Mouse (Mus musculus) MEL (cell line): Measurements from ENCODE around the gene Iqsec1. TPM values are rescaled to one million over a fixed set of nuclear protein-coding genes. Genes with fewer than 3 reads are reported as not detected.
A peak's percentile ranks its signal among the peaks of the same experiment; 100 is the strongest.

Experiments
- DNase-seq: peaks from one replicate; pipeline ENCODE4 v3.0.0; 2011; ENCODE audit warnings: low read depth, low spot score
- H3K27ac ChIP-seq: 2 replicates; pipeline ENCODE4 v1.5.1; 2012; ENCODE audit warnings: low read depth, mild to moderate bottlenecking, control low read depth, low read length, moderate library complexity; ENCODE audit not compliant: control insufficient read depth
- H3K27me3 ChIP-seq, 2 experiments: fragments of 150-350 bp in 1 of 2; sonication (generic) in 1 of 2; 2 replicates each; pipeline ENCODE4 v1.6.1; 2012; ENCODE audit warnings: low read length in 2 of 2, mild to moderate bottlenecking in 2 of 2, improper control_type of control experiment in 1 of 2, moderate library complexity in 1 of 2; ENCODE audit not compliant: insufficient read depth in 2 of 2, control insufficient read depth in 1 of 2
- H3K36me3 ChIP-seq, 2 experiments: 2 replicates each; pipeline ENCODE4 v1.6.1; 2012 to 2014; ENCODE audit warnings: low read length in 2 of 2, improper control_type of control experiment in 1 of 2, inconsistent platforms in 1 of 2, mild to moderate bottlenecking in 1 of 2; ENCODE audit not compliant: insufficient read depth in 2 of 2, control insufficient read depth in 1 of 2
- H3K4me1 ChIP-seq, 2 experiments: fragments of 150-350 bp in 1 of 2; sonication (generic) in 1 of 2; 2 replicates each; pipeline ENCODE4 v1.6.1; 2012; ENCODE audit warnings: low read length in 2 of 2, improper control_type of control experiment in 1 of 2, mild to moderate bottlenecking in 1 of 2; ENCODE audit not compliant: insufficient read depth in 2 of 2, control insufficient read depth in 1 of 2
- H3K4me3 ChIP-seq, 2 experiments: fragments of 150-350 bp in 1 of 2; sonication (generic) in 1 of 2; 2 replicates each; pipeline ENCODE4 v1.5.1; 2012; ENCODE audit warnings: low read depth in 2 of 2, low read length in 2 of 2, mild to moderate bottlenecking in 2 of 2, moderate library complexity in 2 of 2, control low read depth in 1 of 2, improper control_type of control experiment in 1 of 2; ENCODE audit not compliant: control insufficient read depth in 1 of 2, insufficient read depth in 1 of 2
- H3K79me2 ChIP-seq: 2 replicates; pipeline ENCODE4 v1.6.1; 2012; ENCODE audit warnings: mild to moderate bottlenecking, low read length, moderate library complexity; ENCODE audit not compliant: control insufficient read depth, poor library complexity, insufficient read depth
- H3K9ac ChIP-seq: 2 replicates; pipeline ENCODE4 v1.6.1; 2012; ENCODE audit warnings: low read depth, mild to moderate bottlenecking, control low read depth, low read length, moderate library complexity; ENCODE audit not compliant: control insufficient read depth, poor library complexity, severe bottlenecking
- H3K9me3 ChIP-seq: fragments of 150-350 bp; sonication (generic); replicated peaks from 2 replicates; pipeline ENCODE4 v1.6.1; 2012; ENCODE audit warnings: mild to moderate bottlenecking, low read length, improper control_type of control experiment, moderate library complexity; ENCODE audit not compliant: insufficient read depth
- CHD1 ChIP-seq: IDR thresholded peaks from 2 replicates; pipeline ENCODE4 v1.6.1; 2012; ENCODE audit warnings: low read depth, mild to moderate bottlenecking, inconsistent platforms, low read length, improper control_type of control experiment
- CHD2 ChIP-seq: IDR thresholded peaks from 2 replicates; pipeline ENCODE4 v1.6.1; 2011; ENCODE audit warnings: low read length, improper control_type of control experiment
- CTCF ChIP-seq, 3 experiments: IDR thresholded peaks in 2 of 3; conservative IDR thresholded peaks in 1 of 3; 2 replicates each; pipeline ENCODE4 v1.5.1; 2011 to 2012; ENCODE audit warnings: low read length in 3 of 3, low read depth in 2 of 3, mild to moderate bottlenecking in 2 of 3, improper control_type of control experiment in 1 of 3, inconsistent platforms in 1 of 3, mixed read lengths in 1 of 3, moderate library complexity in 1 of 3; ENCODE audit not compliant: control insufficient read depth in 1 of 3, insufficient read depth in 1 of 3, poor library complexity in 1 of 3, severe bottlenecking in 1 of 3
- E2F4 ChIP-seq: IDR thresholded peaks from 2 replicates; pipeline ENCODE4 v1.6.1; 2011; ENCODE audit warnings: low read depth, low read length, improper control_type of control experiment, borderline replicate concordance
- EP300 ChIP-seq, 2 experiments: IDR thresholded peaks; 2 replicates each; pipeline ENCODE4 v1.6.1; 2011; ENCODE audit warnings: improper control_type of control experiment in 2 of 2, low read length in 2 of 2, low read depth in 1 of 2, mild to moderate bottlenecking in 1 of 2
- GATA1 ChIP-seq: IDR thresholded peaks from 2 replicates; pipeline ENCODE4 v1.6.1; 2011; ENCODE audit warnings: low read depth, low read length, improper control_type of control experiment
- KAT2A ChIP-seq: conservative IDR thresholded peaks from 2 replicates; pipeline ENCODE4 v1.6.1; 2012; ENCODE audit warnings: low read depth, low read length, improper control_type of control experiment, inconsistent platforms
- MAZ ChIP-seq: IDR thresholded peaks from 2 replicates; pipeline ENCODE4 v1.6.1; 2012; ENCODE audit warnings: low read depth, mild to moderate bottlenecking, inconsistent platforms, low read length, improper control_type of control experiment
- MYB ChIP-seq: IDR thresholded peaks from 2 replicates; pipeline ENCODE4 v1.6.1; 2011; ENCODE audit warnings: mild to moderate bottlenecking, low read depth, low read length, improper control_type of control experiment
- MYC ChIP-seq: IDR thresholded peaks from 2 replicates; pipeline ENCODE4 v1.6.1; 2011; ENCODE audit warnings: low read depth, mild to moderate bottlenecking, low read length, improper control_type of control experiment, moderate library complexity
- POLR2A ChIP-seq, 2 experiments: IDR thresholded peaks; 2 replicates each; pipeline ENCODE4 v1.6.1; 2011 to 2012; ENCODE audit warnings: low read length in 2 of 2, mild to moderate bottlenecking in 2 of 2, control low read depth in 1 of 2, improper control_type of control experiment in 1 of 2, low read depth in 1 of 2, moderate library complexity in 1 of 2; ENCODE audit not compliant: control insufficient read depth in 1 of 2, insufficient read depth in 1 of 2, poor library complexity in 1 of 2
- RAD21 ChIP-seq: IDR thresholded peaks from 2 replicates; pipeline ENCODE4 v1.6.1; 2011; ENCODE audit warnings: mild to moderate bottlenecking, low read depth, low read length, improper control_type of control experiment
- RCOR1 ChIP-seq: IDR thresholded peaks from 2 replicates; pipeline ENCODE4 v1.6.1; 2012; ENCODE audit warnings: low read depth, mild to moderate bottlenecking, inconsistent platforms, low read length, improper control_type of control experiment
- SIN3A ChIP-seq: IDR thresholded peaks from 2 replicates; pipeline ENCODE4 v1.6.1; 2012; ENCODE audit warnings: low read length, improper control_type of control experiment, inconsistent platforms
- SMC3 ChIP-seq: IDR thresholded peaks from 2 replicates; pipeline ENCODE4 v1.6.1; 2011; ENCODE audit warnings: low read depth, low read length, improper control_type of control experiment
- UBTF ChIP-seq: IDR thresholded peaks from 2 replicates; pipeline ENCODE4 v1.6.1; 2012; ENCODE audit warnings: low read depth, mild to moderate bottlenecking, inconsistent platforms, low read length, improper control_type of control experiment, moderate library complexity, borderline replicate concordance; ENCODE audit not compliant: insufficient read depth
- USF1 ChIP-seq: IDR thresholded peaks from 2 replicates; pipeline ENCODE4 v1.6.1; 2014; ENCODE audit warnings: low read depth, mild to moderate bottlenecking, inconsistent platforms, low read length, improper control_type of control experiment, moderate library complexity
- polyA plus RNA-seq, 2 experiments: library from polyadenylated mRNA; stranded (reverse) in 1 of 2; unstranded in 1 of 2; fragments of >175 nt in 1 of 2; fragments of >200 nt in 1 of 2; gene quantifications; 2 replicates each; pipeline versions ENCODE4 v1.2.1 to v1.2.4; 2012; ENCODE audit warnings: low replicate concordance in 2 of 2, low read depth in 1 of 2; ENCODE audit not compliant: insufficient read length in 2 of 2, insufficient read depth in 1 of 2, missing spikeins in 1 of 2
- total RNA-seq: library from RNA; depleted of rRNA; stranded (reverse); fragments of 300-350 nt; gene quantifications from 2 replicates; pipeline ENCODE4 v1.2.3, GENCODE M21; 2012

Iqsec1 gene
- total and polyA plus RNA-seq, 3 experiments = 14.8 to 73.4 (median 30.8) TPM

DNA sequence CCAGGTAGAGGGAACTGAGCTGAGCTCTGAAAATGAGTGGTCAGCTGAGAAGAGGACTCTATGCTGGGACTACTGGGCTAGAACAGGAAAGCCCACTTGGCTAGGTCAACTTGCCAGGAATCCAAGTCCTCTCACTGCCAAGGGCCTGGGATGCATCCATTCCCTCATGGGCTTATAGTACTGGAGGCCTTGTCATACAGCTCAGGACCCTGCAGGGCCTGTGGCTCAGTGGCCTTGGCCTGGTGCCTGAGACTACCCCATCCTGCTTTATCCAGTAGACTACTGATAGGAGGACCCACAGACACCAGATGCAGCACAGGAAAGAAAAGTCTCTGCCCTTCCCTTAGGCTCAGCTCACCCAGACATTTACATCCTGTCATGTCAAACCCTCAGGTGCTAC, 190.3 kb downstream of the Iqsec1 start:
- DNase-seq = no peak
- Histone ChIP-seq H3K27me3 (peaks cover 0 to 5% of the 10 kb centered on the region in 2 experiments; a peak in 1 of 4 replicates), H3K9me3 (no peaks in the 10 kb centered on the region), H3K4me1 (no peaks in the 10 kb centered on the region), H3K9ac (no peak overlapping the region)
- TF ChIP-seq UBTF (no peak), E2F4 (no peak), CTCF (IDR thresholded peaks at IDR 0.05 in 2 of 3, conservative IDR thresholded peaks at IDR 0.05 in 1 of 3; ENCODE audit: control insufficient read depth in 1 of 3, insufficient read depth in 1 of 3, low read depth in 2 of 3, low read length in 3 of 3, poor library complexity in 1 of 3, severe bottlenecking in 1 of 3) (no peak), POLR2A (IDR thresholded peaks at IDR 0.05; ENCODE audit: control insufficient read depth in 1 of 2, insufficient read depth in 1 of 2, low read depth in 1 of 2, low read length in 2 of 2, poor library complexity in 1 of 2) (no peak), GATA1 (no peak), MYC (no peak), RCOR1 (no peak), CHD1 (no peak), MAZ (no peak)
- TF ChIP-seq, all 39 proteins: peak for 0
- Histone ChIP-seq H3K27ac (no peak overlapping the region), H3K36me3 (no peaks in the 10 kb centered on the region), H3K79me2 (no peaks in the 10 kb centered on the region), H3K4me3 (no peak overlapping the region)

DNA sequence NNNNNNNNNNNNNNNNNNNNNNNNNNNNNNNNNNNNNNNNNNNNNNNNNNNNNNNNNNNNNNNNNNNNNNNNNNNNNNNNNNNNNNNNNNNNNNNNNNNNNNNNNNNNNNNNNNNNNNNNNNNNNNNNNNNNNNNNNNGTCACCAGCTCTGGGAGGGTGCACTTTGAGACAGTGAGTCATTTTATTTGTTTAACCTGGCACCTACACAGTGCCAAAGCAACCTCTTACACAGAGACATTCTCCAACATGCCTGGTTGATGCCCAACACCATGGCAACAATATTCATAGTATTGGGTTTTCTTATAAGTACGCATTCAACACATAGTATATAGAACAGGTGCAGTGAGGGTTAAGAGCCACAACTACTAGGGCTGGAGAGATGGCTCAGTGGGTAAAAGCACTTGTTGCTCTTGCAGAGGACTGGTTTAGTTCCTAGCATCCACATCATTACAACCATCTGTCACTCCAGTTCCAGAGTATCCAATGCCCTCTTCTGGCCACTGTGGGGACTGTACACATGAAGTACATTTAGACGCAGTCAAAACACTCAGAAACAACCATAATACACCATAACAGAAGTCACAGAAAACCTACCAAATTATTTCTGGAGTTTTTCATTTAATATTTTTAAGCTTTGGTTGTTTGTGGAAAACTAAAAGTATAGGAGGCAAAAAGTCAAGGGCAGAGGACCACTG, 191.4 kb downstream of the Iqsec1 start:
- no peak overlapping the region for H3K9ac ChIP-seq
- peak; percentile 25 for DNase-seq
- TF ChIP-seq MYB = no peak
- TF ChIP-seq SIN3A = no peak
- no peak for TF ChIP-seq GATA1
- TF ChIP-seq RAD21 = peak; percentile 52
- no peak for TF ChIP-seq USF1
- no peak for TF ChIP-seq KAT2A
- TF ChIP-seq EP300 (IDR thresholded peaks at IDR 0.05; ENCODE audit: low read depth in 1 of 2, low read length in 2 of 2) = no peak
- TF ChIP-seq CHD2 = no peak
- TF ChIP-seq UBTF = no peak
- TF ChIP-seq SMC3 = peak; percentile 31; the same call in 1 of the 2 replicates
- TF ChIP-seq CTCF (IDR thresholded peaks at IDR 0.05 in 2 of 3, conservative IDR thresholded peaks at IDR 0.05 in 1 of 3; ENCODE audit: control insufficient read depth in 1 of 3, insufficient read depth in 1 of 3, low read depth in 2 of 3, low read length in 3 of 3, poor library complexity in 1 of 3, severe bottlenecking in 1 of 3) = peak; percentile 15 to 57 (median 36); a peak in 3 of 6 replicates
- no peaks in the 10 kb centered on the region for H3K36me3 ChIP-seq
- no peak overlapping the region for H3K4me3 ChIP-seq
- no peaks in the 10 kb centered on the region for H3K27me3 ChIP-seq
- H3K9me3 ChIP-seq = no peaks in the 10 kb centered on the region
- H3K79me2 ChIP-seq = no peaks in the 10 kb centered on the region
- H3K27ac ChIP-seq = no peak overlapping the region
- no peaks in the 10 kb centered on the region for H3K4me1 ChIP-seq
